ENCODE assay signal across 10 mouse cellular contexts in the genomic region with DNA sequence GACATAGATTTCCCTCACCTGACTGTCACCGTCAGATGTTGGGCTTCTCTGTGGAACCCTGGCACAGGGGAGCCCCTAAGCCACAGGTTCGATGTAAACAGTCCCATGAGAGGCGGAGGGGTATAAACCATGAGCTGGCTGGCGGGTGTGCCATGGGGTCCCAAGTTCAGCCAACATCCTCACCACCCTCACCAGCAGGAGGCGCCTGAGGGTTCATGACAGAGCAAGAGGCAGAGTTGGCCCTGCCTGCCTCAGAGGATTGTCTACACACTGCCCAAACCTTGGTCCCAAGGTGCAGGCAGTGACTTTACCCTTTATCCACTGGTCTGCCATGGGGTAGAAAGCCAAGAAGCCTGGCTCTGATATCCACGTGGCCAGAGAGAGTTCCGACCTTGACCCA. TPM values are rescaled to one million over a fixed set of nuclear protein-coding genes. Genes with fewer than 3 reads are reported as not detected.
A peak's percentile ranks its signal among the peaks of the same experiment; 100 is the strongest.
DNase-seq lines count a peak whose midpoint lies in the region; ATAC-seq lines count a peak whose summit lies in the region.
"Had no signal": no experiment of that assay in that cellular context is flagged by ENCODE, and none has a peak within 500 bp of the region (broad histone marks: within the 10 kb centered on the region; RNA-seq: fewer than 3 reads in every experiment).

No protein-coding gene starts in this region.

- H3K9ac ChIP-seq in hindbrain, embryonic 16.5 days (ENCODE audit: low read depth, low read length) = no peak overlapping the region
- H3K9ac ChIP-seq in neural tube, embryonic 15.5 days (replicated peaks) = no peak overlapping the region
- H3K9ac ChIP-seq in hindbrain, embryonic 13.5 days = no peak overlapping the region
- H3K9ac ChIP-seq: hindbrain, embryonic 15.5 days had no signal

- no peaks in the 10 kb centered on the region for H3K36me3 ChIP-seq in hindbrain, embryonic 10.5 days
- no peaks in the 10 kb centered on the region for H3K36me3 ChIP-seq in hindbrain, embryonic 16.5 days (ENCODE audit: control insufficient read depth, insufficient read depth, low read length)
- no peaks in the 10 kb centered on the region for H3K36me3 ChIP-seq in neural tube, embryonic 15.5 days
- no peaks in the 10 kb centered on the region for H3K36me3 ChIP-seq in hindbrain, embryonic 13.5 days
- H3K36me3 ChIP-seq: hindbrain, embryonic 15.5 days had no signal

- WGBS in hindbrain, embryonic 10.5 days = 76% methylated on average over 7 of the region's 7 CpGs
- 79% methylated on average over 7 of the region's 7 CpGs for WGBS in hindbrain, embryonic 16.5 days
- WGBS in neural tube, embryonic 15.5 days = 75% methylated on average over 7 of the region's 7 CpGs
- 75% methylated on average over 7 of the region's 7 CpGs for WGBS in hindbrain, embryonic 13.5 days

- H3K27me3 ChIP-seq in hindbrain, embryonic 10.5 days (ENCODE audit: insufficient read depth, poor library complexity, severe bottlenecking) = no peaks in the 10 kb centered on the region
- no peaks in the 10 kb centered on the region for H3K27me3 ChIP-seq in hindbrain, embryonic 16.5 days (replicated peaks; ENCODE audit: control insufficient read depth, insufficient read depth, low read length)
- no peaks in the 10 kb centered on the region for H3K27me3 ChIP-seq in neural tube, embryonic 15.5 days (replicated peaks)
- no peaks in the 10 kb centered on the region for H3K27me3 ChIP-seq in hindbrain, embryonic 13.5 days
- H3K27me3 ChIP-seq: hindbrain, embryonic 15.5 days had no signal

- H3K4me1 ChIP-seq in hindbrain, embryonic 10.5 days (replicated peaks) = peaks cover 93% of the 10 kb centered on the region
- H3K4me1 ChIP-seq in hindbrain, embryonic 16.5 days (ENCODE audit: control insufficient read depth, insufficient read depth, low read depth, low read length) = peaks cover 25% of the 10 kb centered on the region
- peaks cover 69% of the 10 kb centered on the region for H3K4me1 ChIP-seq in neural tube, embryonic 15.5 days
- peaks cover 58% of the 10 kb centered on the region for H3K4me1 ChIP-seq in hindbrain, embryonic 13.5 days (replicated peaks)

- H3K9me3 ChIP-seq in hindbrain, embryonic 10.5 days = no peaks in the 10 kb centered on the region
- no peaks in the 10 kb centered on the region for H3K9me3 ChIP-seq in hindbrain, embryonic 16.5 days (ENCODE audit: control insufficient read depth, low read length)
- no peaks in the 10 kb centered on the region for H3K9me3 ChIP-seq in neural tube, embryonic 15.5 days (replicated peaks)
- no peaks in the 10 kb centered on the region for H3K9me3 ChIP-seq in hindbrain, embryonic 13.5 days
- H3K9me3 ChIP-seq: hindbrain, embryonic 15.5 days had no signal

- no peak for ATAC-seq in hindbrain, embryonic 16.5 days
- peak; percentile 54 for ATAC-seq in megakaryocyte, adult 5-6 weeks (ENCODE audit: poor library complexity, severe bottlenecking)
- no peak for ATAC-seq in neural tube, embryonic 15.5 days (ENCODE audit: low FRiP score)
- ATAC-seq in hindbrain, embryonic 13.5 days (ENCODE audit: low FRiP score) = no peak

- no peak overlapping the region for H3K4me3 ChIP-seq in hindbrain, embryonic 10.5 days
- no peak overlapping the region for H3K4me3 ChIP-seq in hindbrain, embryonic 16.5 days (ENCODE audit: low read length)
- no peak overlapping the region for H3K4me3 ChIP-seq in neural tube, embryonic 15.5 days (replicated peaks)
- no peak overlapping the region for H3K4me3 ChIP-seq in hindbrain, embryonic 13.5 days
- H3K4me3 ChIP-seq: hindbrain, embryonic 15.5 days had no signal

- H3K27ac ChIP-seq in hindbrain, embryonic 10.5 days = peak overlapping the region; percentile 30; the same call in 1 of the 2 replicates
- H3K27ac ChIP-seq in hindbrain, embryonic 16.5 days (ENCODE audit: low read depth, low read length) = no peak overlapping the region
- H3K27ac ChIP-seq in neural tube, embryonic 15.5 days (replicated peaks) = no peak overlapping the region
- H3K27ac ChIP-seq in hindbrain, embryonic 13.5 days = no peak overlapping the region
- H3K27ac ChIP-seq: hindbrain, embryonic 15.5 days had no signal

- H3K4me2 ChIP-seq in hindbrain, embryonic 16.5 days (ENCODE audit: low read length) = no peak overlapping the region
- H3K4me2 ChIP-seq in neural tube, embryonic 15.5 days = no peak overlapping the region
- H3K4me2 ChIP-seq in hindbrain, embryonic 13.5 days = no peak overlapping the region
- H3K4me2 ChIP-seq: hindbrain, embryonic 15.5 days had no signal

- DNase-seq in hindbrain, embryonic 10.5 days (ENCODE audit: low spot score) = no peak
- DNase-seq in CD8-positive naive resting alpha-beta T cell, adult 2 months (ENCODE audit: low read depth in 2 of 2, low spot score in 2 of 2) = peak; percentile 50 to 72
- DNase-seq in R1 (ENCODE audit: low read depth, low spot score) = peak; percentile 71
- DNase-seq in frontal cortex, postnatal 10 days (ENCODE audit: low spot score in 2 of 2) = no peak
- DNase-seq: right cerebral cortex, adult 18-20 months had no signal

RNA-seq across cellular contexts. Expression of gene Itpk1, which starts 23.1 kb away (rescaled TPM):
- 20.5 and 29.2 TPM in 2 replicates for polyA plus RNA-seq in hindbrain, embryonic 10.5 days (2016; fragmentation: Nextera tagmentation; extraction: Ambion mirVana)
- polyA plus RNA-seq in hindbrain, embryonic 16.5 days (2015; fragmentation: Nextera tagmentation; extraction: Ambion mirVana) = 41.2 and 42.5 TPM in 2 replicates
- total RNA-seq in megakaryocyte, adult 5-6 weeks (2015) = 10.4 and 10.7 TPM in 2 replicates
- total RNA-seq in megakaryocyte, adult 5-6 weeks (2017) = 14.0 and 16.6 TPM in 2 replicates
- 42.7 TPM in 2 replicates for polyA plus RNA-seq in neural tube, embryonic 15.5 days (2015; fragmentation: Nextera tagmentation; extraction: Ambion mirVana)
- polyA plus RNA-seq in hindbrain, embryonic 13.5 days (2015; fragmentation: Nextera tagmentation; extraction: Ambion mirVana) = 23.0 and 23.4 TPM in 2 replicates

Comparison
In these comparisons a context has a peak if more than half of its experiments do, and no peak if none do; other contexts are left out.
1. DNase-seq: peak in CD8-positive naive resting alpha-beta T cell, adult 2 months (2 of 2) and R1 (single experiment); none in hindbrain, embryonic 10.5 days (single experiment) and frontal cortex, postnatal 10 days (0 of 2).